Mouse (Mus musculus) adrenal gland, postnatal 36 days (tissue): ENCODE results near the gene Scaf8. TPM values are rescaled to one million over a fixed set of nuclear protein-coding genes. Genes with fewer than 3 reads are reported as not detected.
"Not testable (repeated sequence)": the region's sequence is repeated elsewhere in the genome, so short reads cannot be mapped to it uniquely, and the experiment has no call there.

Experiments used
- DNase-seq, 2 experiments: peaks; one replicate each; pipeline ENCODE4 v3.0.0; 2021; ENCODE audit warnings: mixed read lengths in 1 of 2
- total RNA-seq, 2 experiments: library from RNA; stranded (reverse); gene quantifications; 2 replicates each; pipeline ENCODE4 v1.2.3; 2021

Scaf8 gene
- total RNA-seq, 2 experiments from 2014 or later: 41.7 to 43.7 TPM

DNA sequence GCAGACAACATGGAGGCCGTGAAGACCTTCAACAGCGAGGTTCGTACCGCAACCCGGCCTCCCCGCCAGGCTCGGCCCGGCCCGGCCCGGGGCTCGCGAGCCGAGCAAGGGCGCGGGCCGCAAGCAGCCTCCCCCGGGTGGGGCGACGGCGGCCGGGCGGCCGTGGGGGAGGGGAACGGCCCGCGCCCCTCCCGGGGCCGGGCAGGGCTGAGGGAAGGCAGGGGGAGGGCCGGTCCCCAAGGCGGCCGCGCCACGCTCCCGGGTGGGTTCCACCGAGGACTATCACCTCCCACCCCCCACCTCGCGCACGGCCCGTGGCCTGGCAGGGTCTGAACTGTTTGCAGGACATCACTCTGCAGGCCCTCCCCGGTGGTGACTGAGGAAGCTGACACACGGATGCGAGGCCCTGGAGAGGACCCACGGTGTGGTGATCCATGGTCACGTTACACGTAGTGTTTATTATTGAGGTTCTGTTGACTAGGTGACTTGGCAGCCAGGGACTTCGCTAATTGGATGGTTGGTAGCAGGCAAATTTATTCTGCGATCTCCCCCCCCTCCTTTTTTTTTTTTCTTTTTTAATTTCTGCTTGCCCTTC lies 705 bp downstream of the Scaf8 start:
- peak; percentile 64 to 76 for DNase-seq

DNA sequence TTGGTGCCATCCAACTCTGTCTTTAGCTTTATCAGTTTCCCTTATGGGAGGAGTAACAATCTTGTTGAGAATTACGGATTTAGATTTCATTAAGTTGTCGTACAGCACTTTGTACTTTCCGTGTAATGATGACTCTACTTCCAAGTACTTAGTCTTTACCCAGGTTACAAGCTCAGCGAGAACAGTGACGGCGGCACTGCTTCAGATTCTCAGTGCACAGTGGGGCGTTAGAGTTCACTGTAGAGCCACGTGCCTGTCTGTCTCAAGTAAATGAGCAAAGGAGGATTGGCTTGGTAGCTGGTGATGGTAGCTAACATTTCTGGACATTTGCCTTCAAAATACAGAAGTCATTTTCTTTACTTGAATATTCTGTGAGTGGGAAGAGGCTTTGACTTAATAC lies 6.2 kb downstream of the Scaf8 start:
- DNase-seq: not testable (repeated sequence)

DNA sequence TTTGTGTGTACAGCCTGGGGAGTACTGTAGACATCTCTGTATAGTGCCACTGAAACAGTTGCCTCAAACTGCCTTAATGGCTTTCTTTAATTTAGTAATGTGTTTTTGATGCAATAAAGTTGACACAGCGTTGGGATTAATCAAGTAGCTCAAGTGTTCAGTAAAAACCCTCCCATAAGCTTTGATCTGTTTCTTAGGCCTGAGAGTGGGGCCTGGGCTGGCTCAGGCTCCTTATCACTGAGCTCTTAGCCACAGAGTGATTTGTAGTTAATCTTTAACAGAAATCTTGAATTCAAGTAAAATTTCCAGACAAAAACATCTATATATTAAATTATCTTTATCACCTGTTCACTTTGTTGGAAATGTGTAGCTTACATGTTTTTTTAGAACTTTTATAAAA lies 8.8 kb downstream of the Scaf8 start:
- not testable (repeated sequence) for DNase-seq

DNA sequence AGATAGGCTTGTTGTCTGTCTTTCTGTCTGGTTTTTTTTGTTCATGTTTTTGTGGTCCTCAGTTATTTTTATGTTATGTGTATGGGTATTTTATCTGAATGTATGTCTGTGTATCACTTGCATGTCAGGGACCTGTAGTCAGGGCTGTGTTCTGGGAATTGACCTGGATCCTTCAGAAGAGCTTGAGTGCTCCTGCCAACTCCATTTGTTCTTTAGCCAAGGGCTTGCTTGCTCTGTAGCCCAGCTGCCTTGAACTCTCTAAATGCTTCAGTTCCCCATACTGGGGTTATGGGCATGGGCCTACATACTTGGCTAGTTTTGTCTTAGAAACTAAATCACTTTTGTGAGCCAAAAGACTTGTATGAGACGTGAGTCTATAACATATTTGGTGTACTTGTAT lies 13.9 kb downstream of the Scaf8 start:
- no peak for DNase-seq

DNA sequence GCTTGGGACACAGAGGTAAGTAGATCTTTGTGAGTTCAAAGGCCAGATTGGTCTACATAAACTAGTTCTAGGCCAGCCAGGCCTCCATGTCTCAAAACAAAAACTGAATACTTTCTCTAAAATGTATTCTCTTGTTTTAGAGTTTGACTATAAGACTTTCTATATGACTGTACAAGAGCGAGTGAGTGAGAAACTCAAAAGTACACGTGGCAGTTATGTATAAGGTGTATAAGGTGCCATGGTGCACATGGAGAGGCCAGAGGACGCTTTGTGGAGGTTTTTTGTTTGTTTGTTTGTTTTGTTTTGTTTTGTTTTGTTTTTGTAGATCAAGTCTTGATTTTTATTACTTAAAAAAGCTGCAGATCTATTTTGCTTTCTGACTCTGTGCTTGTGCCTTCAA lies 15.0 kb downstream of the Scaf8 start:
- DNase-seq: no peak

DNA sequence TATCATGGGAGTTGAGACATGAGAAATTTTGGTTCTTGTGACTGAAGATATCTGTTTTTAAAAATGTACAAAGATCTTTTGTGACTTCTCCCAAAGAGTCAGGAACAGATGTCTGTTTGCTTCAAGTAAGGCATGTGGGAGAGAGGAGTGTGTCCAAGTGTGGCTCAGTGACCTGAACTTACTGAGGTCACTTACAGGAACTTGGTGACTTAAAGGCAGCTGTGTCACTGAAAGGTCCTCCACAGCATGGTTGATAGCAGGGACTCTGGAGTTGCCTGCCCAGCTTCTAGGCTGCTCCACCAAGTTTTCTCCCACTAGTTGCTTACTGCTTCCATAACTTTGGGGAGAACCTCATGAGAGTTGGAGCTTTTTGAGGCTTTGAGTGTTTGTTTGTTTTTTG lies 20.6 kb downstream of the Scaf8 start:
- no peak for DNase-seq

DNA sequence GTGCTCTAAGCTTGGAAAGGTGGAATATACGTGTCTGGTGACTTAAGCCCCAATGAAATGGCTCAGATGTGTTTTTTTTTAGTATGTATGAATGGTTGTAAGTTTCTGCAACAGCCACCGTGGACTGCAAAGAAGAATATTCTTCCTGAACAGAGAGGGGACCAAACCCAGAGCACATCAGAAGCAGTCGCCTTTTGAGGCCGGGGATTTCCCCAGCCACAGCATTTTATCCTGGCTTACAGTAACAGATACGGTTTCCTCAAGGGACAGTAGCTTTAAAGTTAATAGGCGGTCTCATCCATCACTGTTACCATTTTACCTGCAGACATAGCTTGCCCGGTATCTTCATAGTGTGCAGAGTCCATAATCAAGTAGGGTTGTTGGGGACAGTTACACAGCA lies 21.4 kb downstream of the Scaf8 start:
- no peak for DNase-seq

DNA sequence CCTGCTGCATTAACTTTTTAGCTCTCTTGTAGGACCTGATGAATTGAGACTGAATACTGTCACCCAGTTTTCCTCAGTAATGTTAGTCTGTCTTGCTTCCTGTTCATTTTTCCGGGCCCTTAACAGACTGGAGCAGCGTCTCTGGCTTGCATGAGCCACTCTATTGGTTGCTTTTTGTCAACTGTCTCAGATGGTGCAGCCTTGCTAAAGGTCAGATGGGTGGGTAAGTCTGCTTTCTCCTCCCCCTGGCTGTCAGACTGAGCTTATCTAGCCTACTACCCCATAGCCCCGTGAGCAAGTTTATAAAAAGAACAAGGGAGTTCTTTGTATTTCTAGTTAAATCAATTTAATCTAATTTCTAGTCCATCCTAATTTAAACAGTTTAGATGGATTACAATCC lies 23.6 kb downstream of the Scaf8 start:
- DNase-seq: peak; percentile 39 to 51

DNA sequence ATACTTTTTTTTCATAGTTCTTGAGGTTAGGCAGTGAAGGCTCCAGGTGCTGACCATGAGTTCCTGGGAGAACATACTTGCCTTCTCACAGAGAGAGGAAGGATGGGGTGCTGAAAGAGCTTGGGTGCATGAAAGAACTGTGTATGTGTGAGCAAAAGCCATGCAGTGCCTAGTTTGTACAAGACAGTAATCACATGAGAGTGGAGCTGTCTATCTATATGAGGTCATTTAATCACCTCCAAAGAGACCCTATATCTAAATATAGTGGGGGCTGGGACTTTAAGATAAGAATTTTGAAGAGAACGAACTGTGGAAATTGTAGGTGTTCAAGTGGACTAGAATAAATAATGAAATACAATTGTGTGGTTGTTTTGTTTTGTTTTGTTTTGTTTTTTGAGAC lies 25.3 kb downstream of the Scaf8 start:
- DNase-seq: no peak

DNA sequence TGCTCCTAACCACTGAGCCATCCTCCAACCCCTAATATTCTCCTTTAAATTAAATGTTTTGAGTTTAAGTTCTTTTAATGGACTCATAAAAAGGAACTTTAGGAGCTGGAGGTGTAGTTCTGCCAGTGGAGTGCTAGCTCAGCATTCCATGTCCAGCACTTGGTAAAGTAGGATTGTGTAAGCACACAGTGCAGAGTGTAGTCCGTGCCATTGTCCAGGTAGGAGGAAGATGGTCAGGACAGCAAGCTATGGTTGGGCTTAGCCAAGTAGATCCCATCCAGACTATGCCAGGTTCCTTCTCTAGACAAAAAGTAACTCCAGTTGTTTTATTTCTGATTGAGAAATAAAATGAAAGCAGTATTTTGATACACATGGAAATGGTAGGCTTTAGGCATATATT lies 34.1 kb downstream of the Scaf8 start:
- DNase-seq: no peak

DNA sequence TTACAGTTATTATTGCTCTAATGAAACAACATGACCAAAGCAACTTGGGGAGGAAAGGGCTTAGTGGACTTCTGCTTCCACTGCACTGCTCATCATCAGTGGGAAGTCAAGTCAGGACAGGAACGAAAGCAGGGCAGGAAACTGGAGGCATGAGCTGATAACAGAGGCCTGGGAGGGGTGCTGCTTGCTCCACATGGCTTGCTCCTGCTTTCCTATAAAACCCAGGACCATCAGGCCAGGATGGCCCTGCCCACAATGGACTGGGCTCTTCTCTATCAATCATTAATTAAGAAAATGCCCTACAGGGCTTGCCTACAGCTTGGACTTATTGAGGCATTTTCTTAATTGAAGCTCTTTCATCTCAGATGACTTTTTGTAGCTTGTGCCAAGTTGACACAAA lies 34.8 kb downstream of the Scaf8 start:
- no peak for DNase-seq

DNA sequence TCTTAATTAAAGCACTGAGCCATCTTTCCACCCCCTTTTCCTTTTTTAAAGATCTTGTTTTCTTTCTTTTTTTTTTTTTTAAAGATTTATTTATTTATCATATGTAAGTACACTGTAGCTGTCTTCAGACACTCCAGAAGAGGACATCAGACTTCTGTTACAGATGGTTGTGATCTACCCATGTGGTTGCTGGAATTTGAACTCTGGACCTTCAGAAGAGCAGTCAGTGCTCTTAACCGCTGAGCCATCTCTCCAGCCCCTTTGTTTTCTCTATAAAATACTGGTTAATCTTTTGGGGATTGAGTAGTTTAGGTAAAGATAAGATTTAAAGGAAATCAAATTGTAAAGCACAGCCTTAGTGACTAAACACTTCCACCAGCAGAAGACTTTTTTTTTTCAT lies 35.9 kb downstream of the Scaf8 start:
- not testable (repeated sequence) for DNase-seq

DNA sequence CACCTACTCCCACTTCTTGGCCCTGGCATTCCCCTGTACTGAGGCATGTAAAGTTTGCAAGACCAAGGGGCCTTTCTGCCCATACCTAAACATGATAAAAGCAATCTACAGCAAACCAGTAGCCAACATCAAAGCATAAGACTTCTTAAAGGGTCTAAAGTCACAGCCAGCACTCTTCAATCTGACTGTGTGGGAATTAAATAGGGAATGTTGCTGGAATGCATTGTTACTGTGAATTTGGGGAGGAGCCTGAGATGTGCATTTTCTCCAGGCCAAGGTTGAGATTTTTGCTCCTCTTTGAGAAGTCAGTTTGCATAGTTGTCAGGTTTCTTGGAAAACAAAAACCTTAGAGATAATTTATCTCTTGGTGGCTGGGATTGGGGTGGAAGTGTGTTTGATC lies 36.4 kb downstream of the Scaf8 start:
- DNase-seq: no peak

DNA sequence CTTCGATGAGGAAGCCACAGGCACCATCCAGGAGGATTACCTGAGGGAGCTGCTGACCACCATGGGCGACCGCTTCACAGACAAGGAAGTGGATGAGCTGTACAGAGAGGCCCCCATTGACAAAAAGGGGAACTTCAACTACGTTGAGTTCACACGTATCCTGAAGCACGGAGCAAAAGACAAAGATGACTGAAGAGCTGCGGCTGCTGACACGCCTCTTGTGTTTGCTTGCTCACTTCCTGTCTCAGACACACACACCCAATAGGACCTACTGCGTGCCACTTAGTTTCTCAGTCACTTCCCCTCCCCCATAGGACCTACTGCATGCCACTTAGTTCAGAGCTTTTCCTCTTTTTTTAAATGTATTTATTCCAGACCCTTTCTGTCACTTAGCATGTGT lies 41.4 kb downstream of the Scaf8 start:
- not testable (repeated sequence) for DNase-seq

DNA sequence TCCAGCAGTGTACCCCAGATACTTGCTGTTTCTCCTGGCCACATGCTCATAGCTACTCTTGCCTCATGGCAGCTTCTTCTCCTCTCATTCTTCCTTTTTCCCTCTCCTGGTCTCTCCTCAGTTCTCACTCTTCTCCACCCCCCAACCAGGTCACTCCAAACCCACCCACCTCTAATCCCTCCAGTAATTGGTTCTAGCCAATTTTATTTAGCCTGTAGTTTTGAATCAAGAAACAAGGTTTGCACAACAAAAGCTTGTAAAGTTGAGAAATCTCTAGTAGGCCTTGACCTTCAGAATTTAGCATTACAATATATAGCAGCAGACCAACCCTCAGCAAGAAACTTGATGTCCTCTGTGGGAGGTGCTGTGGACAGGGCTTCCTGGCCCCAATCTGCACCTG lies 42.2 kb downstream of the Scaf8 start:
- no peak for DNase-seq

DNA sequence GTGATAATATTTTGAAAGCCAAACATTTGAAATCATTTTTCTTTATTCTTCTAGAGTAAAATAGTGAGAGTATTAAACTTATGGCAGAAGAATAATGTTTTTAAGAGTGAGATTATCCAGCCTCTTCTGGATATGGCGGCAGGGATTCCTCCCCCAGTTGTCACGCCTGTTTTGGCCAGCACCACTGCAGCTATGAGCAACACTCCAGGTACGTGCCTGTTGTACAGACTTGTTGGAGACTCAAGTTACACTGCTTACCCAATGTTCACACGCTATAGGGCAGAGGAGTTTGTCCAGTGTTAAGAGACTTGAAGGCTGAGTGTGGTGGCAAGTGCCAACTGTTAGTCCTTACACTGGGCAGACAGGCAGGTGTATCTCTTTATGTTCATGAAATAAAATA lies 48.1 kb downstream of the Scaf8 start:
- DNase-seq: no peak

DNA sequence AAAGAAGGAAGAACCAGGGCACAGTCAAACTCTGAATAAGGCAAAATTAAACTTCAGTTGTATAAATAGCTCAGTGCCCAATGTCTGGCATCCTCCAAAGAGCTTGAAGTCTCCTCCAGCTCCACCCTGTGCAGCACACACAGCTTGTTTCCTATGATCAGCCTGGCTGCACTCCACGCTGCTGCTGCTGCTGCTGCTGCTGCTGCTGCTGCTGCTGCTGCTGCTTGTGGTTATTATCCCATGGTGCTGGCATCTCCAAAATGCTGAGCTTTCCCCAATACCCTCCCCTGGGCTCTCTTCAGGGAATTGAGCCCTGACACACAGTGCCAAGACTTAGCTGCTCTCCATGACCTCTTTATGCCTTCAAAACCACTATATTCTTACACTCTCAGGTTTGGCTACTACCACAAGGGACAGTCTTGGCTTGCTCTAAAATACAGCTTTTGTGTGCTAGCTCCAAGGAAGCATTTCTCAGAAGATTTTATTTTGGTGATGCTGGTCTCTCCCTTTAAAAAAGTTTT lies 65.7 kb downstream of the Scaf8 start:
- DNase-seq: not testable (repeated sequence)

DNA sequence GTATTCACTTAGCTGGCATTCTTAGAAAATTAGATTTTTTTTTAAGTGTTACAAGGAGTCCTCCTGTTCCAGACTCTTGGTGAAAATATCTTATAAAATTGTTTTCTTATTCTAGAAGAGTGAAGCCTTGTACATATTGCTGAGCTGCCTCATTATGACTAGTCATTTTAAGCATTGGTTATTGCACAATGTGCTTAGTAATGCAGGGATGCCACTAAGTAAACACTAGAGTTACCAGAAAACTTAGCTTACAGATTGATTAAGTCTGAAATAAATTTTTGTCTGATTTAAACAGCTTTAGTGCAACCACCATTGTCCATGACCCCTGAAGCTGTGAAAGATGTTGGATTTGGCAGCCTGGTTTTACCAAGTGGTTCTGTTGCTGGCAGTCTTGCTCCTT lies 80.7 kb downstream of the Scaf8 start:
- not testable (repeated sequence) for DNase-seq

DNA sequence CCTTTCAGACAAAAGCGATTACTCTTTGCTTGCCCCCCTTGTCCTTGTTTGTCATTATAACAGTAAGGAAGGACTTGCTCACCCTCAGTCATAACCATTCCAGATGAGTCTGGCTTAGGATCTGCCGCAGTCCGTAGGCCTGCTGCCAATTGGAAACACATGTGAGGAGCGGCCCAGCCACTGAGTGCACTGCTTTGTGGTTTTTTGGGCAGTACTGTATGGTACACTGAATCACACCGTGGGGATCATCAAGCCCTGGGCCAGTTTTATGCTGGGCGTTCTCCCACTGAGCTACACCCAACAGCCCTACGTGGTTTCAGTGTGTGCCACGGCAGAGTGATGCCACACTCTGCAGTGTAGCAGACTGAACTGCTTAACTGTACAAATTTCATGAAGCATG lies 85.6 kb downstream of the Scaf8 start:
- DNase-seq: peak; percentile 18 to 28

DNA sequence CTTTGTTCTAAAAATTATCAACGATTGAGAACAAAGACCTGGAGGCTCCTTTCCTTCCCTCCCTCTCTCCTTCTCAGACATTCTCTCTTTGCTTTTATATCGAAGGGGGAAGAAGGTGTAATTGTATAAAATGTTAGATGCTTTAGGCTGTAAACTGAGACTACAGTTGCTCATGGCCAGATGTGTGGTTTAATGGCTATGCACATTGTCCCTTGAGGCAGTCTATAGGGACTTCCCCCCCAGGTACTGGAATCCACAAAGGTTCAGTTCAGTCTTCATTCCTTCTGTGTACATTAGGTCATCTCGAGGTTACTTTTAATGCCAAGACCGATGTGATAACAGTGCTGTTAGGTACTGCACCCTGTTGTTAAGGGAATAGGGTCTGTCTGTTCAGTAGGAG lies 89.1 kb downstream of the Scaf8 start:
- no peak for DNase-seq

DNA sequence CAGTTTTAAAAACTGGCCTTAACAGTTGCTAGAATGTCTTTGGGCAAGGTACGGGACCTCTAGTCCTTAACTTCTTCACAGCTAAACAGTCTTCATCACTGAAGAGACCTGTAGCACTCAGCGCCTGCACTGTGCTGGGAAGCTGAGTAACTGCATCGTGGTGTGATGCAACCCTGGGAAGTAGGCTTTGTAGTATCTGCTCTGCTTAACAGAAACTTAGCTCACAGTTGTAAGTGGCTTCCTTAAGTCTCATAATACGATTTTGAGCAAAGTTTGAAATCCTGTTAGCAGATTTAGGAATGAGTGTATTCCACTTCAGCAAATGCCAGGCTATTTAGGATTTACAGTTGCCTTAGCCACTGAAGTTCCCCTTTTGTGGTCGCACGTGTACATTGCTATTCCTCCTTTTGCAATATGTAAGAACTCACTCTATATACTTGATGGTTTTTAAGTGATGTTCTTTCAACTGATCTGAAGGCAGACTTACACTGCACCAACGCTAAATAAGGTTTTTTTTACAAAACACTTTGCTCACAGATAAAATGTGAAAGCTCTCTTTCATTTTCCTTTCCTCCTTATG lies 90.1 kb downstream of the Scaf8 start:
- no peak for DNase-seq

DNA sequence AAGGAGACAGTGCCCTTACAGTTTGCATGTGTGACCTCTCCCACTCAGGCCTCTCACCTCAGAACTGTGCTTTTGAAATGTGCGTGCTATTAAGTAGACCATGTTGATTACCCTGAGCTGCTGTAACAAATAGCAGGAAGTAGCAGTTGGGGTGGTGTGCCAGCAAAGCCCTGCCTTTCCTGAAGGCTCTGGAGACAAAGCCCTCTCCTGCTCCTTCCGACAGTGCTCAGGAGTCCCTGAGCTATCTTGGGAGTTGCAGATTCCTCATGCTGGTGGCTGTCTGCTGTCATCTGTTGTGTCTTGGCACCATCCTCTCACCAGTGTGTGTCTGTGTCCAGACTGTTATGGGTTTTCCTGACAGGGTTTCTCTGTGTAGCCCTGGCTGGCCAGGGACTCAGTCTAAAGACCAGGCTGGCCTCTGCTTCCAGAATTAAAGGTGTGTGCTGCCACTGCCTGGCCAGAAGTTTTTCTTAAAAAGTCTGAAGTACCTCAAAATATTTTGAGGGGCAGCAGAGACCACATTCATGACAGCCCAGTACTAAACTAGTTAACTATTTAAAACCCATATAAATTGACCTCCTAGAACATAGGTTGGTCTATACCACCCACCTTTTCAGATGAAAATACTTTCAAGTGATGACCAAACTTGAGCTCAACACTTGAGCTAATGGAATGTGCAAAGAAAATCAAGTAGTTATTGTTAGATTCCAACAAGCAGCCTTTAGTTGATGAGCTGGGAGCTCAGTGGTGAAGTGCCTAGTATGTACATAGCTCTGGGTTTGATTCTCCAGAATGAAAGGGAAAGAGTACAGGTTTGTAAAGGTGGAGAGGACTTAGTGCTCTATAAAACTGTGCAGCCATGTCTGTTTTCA lies 92.0 kb downstream of the Scaf8 start:
- peak in 1 of 2 experiments; percentile 20 for DNase-seq

DNA sequence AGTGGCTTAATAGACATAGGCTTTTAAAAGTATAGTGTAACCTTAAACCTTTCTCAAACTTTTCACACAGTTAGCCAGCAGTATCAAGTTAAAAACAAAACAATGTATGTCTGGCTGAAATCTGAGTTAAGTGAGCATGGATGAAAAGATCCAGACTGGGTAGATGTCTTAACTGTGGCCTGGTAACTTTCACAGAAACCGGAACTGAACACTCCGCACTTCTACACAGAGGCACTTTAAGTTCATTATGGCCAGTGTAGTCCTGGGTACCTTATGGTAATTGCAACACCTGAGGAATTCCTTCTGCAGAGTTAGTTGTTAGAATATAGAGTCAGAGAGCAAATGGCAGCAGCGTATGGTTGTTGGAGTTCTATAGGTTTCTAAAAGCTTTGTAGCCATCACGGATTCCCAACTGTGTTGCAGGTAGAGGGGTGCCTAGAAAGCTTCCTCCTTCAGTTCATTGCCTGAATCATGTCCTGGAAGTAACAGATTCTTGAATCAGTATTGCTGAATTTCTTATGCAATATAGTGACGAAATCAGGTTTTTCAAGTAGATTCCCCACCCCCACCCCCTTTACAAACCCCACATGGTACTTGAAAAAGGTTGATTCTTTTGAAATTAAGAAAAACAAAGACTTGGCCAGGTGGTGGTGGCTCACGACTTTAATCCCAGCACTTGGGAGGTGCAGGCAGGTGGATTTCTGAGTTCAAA lies 92.9 kb downstream of the Scaf8 start:
- DNase-seq: no peak
